Mouse (Mus musculus): ENCODE data around the gene Palm2.

GRCm38 (mm10) chr4:57757997-57758396, 323.9 kb downstream of the Palm2 start:
- TF ChIP-seq POLR2A (IDR thresholded peaks at IDR 0.05; ENCODE audit: extremely low read depth, insufficient read depth, low read length) (no peak), CTCF (IDR thresholded peaks at IDR 0.05; ENCODE audit: extremely low read depth, insufficient read depth, low read length) (no peak)
